Mouse (Mus musculus): ENCODE results near the gene Tha1.
A peak's percentile ranks its signal among the peaks of the same experiment; 100 is the strongest.

Tha1 gene

DNA sequence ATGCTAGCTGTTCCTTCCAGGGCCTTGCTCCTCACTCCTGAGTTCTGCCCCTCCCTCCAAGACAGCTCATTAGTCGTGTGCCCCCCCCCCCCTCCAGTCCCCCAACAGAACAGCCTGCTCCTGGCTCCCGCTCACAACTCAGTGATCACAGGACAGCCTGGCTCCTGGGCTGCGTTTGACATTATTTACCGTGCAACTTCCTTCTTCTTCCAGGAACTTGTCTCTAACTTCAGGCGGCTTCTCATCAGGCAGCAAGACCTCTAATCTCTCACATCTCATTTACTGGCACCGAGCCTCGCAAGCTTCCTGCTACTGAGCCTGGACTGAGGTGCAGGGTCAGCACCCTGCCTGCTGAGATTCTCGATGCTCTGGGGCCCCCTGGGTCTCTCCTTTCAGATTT is 8.5 kb upstream of the Tha1 start:
- no peak for DNase-seq (ENCODE audit: low read depth, low spot score)

DNA sequence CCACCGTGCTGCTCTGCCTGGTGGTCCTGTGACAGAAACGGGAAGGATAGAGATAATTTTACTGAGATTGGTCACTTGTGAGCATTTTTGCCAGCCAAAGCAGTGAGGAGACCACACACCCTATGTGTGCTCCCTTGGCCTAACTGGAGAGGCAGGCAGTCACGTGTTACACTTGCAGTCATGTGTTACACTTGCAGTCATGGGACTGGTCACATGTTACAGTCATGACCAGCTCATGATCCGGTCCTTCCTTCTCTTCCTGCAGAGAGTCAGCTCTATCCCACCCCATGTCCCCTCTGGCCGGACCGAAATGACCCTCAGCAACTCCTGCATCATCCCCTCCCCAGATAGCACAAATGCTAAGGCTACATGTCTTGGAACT is 7.7 kb upstream of the Tha1 start:
- no peak for DNase-seq (ENCODE audit: low read depth, low spot score)

DNA sequence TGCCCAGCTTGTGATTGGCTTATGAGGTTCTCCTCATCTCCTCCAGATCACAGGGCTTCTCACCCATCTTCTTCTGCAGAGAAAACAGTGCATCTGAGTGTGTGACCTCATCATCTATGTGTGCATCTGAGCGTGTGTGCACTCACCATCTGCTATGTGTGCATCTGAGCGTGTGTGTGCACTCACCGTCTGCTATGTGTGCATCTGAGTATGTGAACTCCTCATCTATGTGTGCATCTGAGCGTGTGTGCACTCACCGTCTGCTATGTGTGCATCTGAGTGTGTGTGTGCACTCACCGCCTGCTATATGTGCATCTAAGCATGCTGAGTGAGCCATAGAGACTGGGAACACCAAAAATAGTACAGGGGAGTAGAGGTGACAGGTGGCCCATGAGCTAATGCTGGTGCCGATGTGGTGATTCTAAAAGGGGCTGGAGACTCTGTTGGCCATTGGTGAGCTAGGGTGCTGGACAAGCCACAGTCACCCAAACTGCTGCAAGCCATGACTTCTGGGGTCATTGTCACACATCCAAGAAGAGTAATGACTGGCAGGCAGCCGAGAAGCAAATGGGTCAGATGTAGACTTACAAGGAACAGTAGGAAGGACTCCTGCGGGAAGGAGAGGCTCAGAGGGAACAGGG is 7.2 kb upstream of the Tha1 start:
- peak; percentile 67 for DNase-seq (ENCODE audit: low read depth, low spot score)

DNA sequence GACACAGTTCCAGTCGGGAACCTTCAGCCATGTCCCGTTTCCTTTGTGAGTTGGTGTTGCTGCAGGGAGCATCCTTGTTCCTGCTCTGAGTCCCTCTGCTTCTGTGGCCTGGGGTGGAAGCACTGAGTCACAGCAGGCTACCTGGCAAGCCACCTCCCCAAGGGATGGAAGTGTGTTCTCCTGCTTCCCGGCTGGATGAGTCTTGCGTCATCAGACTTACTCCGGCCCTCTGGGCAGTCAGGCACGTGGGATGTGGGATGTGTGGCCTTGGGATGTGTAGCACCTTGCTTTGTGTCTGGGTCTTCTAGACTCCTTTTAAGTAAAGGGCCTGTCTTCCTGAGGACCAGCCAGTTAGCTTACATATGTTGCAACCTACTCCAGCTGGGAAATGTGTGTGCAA is 6.4 kb upstream of the Tha1 start:
- DNase-seq (ENCODE audit: low read depth, low spot score), result no peak

DNA sequence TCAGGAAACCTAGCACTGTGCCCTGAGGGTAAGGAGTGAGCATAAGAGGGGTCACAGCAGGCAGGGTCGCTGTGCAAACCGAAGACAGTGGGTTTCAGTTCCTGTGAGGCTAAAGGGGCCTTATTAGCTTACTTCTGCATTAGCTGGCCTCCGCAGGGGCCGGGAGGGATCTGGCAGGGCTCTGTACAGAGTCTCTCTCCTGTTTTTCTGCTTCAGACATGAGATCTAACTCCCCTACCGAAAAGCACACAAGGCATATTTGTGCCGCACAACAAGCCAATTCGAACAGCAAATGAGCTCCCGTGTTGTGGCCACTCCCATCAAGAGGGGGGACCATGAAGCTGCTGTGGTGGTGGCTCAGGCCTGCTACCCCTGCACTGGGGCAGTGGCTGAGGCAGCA is 5.6 kb upstream of the Tha1 start:
- DNase-seq (ENCODE audit: low read depth, low spot score), result no peak

DNA sequence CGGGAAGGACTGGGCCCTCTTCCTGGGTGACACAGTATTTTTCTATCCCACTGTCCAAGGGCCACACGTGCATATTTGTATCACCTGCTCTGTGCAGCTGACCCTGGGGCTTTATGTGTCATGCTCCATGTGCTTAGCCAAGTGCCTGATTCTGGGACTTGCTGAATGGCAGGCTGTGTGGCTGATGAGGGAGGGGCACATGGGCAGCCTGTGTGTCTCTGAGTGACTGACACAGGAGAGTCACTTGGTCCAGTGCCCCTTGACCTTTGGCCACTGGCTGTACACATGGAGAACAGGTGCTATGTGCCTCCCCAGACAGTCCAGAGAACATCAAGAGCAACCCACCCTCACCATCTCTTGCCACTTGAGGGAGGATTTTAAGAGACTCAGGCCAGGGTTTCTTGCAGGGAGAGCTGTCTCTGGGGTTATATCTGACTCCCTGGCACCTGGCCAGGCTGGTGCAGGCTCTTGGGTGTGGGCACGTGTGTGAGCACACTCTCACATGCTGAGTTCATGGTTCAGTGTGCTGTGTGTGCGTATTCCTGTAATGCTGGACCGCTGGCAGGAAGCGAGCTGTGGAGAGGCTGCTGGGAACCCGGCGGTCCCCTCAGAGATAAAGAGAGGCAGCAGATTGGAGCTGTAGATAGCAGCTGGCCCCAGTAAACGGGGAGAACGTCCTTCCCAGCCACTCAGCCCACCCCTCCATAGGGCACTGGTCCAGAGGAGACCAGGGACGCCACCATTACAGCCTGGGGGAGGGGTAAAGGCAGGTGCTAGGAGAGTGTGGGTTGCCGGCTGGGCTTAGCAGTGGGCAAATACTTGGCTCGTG is 4.8 kb upstream of the Tha1 start:
- DNase-seq (ENCODE audit: low read depth, low spot score), result peak; percentile 57

DNA sequence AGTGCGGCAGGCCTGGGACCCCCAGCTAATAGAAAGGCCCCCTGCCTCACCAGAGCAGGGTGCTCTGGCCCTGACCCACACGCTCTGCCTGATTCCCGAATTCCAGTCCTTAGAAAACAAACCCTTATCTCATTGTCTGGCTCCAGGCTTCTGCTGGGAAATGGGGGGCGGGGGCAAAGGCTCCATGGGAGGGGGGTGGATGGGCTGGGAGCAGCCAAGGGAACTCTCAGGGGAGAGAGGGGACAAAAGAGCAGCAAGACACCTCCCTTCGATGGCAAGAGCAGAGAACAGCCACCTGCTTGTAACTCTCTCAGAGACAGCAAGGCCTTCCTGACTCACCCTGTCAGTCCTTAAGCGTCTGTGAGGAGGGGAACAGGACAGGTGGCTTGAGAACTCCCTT is 2.4 kb upstream of the Tha1 start:
- no peak for DNase-seq (ENCODE audit: low read depth, low spot score)

DNA sequence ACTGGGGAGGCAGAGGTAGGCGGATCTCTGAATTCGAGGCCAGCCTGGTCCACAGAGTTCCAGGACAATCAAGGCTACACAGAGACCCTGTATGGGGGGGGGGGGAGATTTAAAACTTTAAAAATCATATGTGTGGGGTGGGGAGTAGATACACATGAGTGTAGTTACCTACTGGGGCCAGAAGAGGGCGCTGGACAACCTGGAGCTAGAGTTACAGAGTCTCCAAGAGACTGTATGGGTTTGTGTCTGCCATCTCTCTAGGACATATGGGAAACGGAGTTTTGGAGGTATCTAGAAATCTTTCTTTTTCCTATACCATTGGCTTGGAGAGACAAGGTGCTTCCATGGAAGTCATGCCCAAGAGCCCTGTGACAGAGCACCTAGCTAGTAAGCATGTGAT is 1.1 kb upstream of the Tha1 start:
- DNase-seq (ENCODE audit: low read depth, low spot score), result no peak

DNA sequence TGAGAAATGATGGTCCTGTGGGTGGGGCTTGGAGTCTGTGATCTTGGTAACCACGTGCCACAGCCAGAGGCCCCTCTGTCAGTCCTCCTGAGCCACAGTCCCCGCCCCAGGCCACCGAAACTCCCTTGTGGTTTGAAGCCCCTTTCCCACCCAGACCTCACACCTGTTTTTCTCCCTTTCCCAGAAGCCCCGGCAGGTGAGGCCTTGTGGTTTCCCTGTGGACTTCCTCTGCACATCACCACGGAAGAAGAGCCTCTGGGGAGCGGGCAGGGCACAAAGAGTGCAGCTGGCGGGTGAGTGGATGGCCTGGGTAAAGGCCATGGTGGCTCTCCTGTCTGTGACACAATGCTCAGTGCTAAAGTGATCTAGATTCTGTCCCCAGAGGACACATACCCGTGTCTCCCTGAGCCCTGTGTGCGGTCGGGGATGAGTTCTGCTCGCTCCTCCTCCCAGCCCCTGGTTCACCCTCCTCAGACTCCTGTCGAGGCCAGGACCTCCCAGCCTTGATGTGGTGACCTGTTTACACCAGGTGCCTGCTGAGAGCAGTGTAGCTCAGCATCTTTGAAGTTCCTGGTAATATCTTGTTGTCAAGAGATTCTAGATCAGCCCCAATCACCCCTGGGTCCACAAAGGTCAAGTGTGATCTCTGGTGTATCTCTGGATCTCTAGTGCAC is 1.2 kb downstream of the Tha1 start:
- DNase-seq (ENCODE audit: low read depth, low spot score), result no peak

DNA sequence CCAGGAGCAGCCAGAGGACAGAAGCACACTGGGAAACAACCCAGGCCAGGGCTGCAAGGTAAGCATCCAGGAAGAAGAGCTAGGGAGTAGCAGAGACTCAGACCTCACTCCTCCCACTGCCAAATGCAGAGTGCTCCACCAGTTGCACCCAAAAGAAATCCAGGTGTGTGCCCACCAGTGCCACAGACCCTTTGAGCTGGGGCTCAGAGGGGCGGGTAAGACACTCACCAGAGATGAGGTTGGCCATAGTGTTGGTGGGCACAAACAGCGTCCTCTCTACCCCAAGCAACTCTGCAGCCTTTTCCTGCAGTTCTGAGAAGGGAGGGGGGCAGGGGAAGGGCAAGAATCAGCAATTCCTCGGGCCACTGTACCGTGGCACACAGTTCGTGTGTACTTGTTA is 1.9 kb downstream of the Tha1 start:
- no peak for DNase-seq (ENCODE audit: low read depth, low spot score)

DNA sequence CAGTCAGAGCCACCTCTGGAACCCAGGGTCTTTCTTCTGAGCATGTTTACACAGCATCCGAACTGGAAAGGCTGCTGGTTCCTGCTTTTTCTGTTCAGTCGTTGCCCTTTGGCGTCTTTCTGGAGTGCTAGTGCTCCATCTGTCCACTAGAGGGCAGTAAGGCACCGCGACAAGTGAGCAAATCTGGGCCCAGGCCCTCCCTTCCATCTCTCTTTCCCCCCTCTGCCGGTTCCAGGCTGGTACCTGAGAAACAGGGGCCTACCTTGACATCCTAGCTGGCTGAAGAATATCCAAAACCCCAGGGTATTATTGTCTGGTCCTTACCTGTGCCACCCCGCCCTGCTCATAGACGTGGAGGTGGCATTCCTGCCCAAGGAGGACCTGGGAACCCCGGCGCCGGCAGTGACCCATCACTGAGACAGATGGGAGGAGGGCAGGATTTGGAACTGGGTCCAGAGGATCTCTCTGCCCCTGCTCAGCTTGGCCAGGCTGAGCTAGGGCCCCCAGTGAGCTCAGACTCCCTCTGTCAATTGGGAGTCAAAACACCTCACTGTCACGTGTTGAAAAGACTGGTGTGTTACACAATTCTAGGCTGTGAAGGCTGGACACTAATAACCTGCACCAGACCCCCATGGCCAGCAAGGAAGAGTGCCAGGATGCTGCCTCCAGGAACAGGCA is 2.5 kb downstream of the Tha1 start:
- DNase-seq (ENCODE audit: low read depth, low spot score), result peak; percentile 92

DNA sequence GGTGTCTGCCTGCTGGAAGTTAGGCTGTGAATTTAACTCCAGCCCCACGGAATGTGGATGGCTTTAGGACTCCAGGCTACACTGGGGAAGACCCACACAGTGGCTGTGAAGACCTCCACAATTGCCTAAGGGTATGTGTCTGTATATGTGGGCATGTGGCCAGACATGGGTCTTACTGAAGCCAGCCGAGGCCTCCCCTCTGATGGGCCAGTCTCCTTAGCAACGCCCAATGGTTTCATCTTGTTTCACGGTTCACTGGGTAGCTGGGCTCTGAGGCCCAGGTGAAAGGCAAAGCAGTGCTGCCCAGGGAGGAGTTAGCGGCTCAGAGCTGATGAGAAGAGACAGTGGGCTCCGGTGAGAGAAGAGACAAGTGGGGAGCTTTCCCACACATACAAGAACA is 7.3 kb downstream of the Tha1 start:
- no peak for DNase-seq (ENCODE audit: low read depth, low spot score)

DNA sequence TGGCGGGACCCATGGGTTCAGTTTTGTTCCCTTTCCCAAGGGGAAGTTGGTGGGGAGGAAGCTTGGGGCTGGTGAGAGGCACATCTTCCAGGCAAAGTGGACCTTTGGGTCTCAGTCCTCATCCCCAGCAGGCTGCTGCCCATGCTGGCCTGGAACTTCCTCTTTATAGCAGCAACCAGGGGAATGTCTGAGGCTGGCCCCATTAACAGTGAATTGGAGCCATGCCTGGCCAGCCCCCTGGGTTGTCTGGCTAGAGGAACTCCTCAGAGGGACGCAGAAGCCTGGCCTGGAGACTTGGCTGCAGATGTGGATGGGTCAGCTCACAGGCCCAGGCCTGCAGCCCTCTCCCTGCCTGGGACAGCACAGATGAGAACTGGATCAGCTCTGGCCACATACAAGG is 8.5 kb downstream of the Tha1 start:
- DNase-seq (ENCODE audit: low read depth, low spot score), result no peak

DNA sequence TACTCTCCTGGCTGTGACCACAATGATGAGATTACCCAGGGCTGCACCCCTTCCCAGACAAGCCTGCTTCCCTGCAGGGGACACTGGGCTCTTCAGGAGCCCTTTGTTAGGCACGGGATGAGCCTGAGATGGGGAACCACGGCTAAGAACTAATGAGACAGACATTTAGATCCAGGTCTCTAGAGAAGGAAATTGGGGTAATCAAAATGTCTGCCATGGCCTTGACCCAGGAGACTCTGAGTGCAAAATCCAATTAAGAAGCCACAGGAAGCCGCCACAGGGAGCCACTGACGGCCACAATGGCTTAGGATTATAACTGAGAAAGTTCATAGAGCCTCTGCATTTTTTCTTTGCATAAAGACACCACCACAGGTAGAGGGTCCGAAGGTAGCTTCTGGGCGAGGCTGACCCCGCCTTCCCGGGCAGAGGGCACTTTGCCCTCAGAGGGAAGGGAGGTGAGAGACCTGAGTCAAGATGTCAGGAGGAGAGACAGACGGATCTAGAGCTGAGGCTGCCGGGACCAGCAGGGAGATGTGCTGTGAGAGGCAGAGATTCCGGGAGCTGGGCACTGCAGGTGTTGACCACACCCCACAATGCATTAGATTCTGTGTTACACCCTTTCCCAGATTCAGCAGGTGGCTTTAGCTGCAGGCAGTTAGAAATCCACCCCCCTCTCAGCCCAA is 10.0 kb downstream of the Tha1 start:
- DNase-seq (ENCODE audit: low read depth, low spot score), result no peak

DNA sequence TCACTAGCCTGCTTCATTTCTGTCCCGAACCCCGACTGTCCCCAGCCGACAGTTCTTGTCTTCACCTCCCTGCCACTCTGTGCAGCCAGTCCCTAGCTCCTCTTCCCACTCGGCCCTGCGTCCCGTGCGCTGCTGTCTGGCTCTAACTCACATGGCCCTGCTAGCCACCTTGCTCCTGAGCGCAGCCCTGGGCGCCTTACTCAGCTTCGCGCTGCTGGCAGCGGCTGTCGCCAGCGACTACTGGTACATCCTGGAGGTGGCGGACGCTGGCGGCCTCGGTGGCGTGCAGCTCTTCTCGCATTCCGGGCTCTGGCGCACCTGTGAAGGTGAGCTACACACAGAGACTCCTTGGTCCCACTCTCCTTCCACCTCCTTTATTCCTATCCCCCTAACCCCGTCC is 12.7 kb downstream of the Tha1 start, which contains the start of gene Tmem235:
Tmem235 (plus strand) TSS at position 152 of the 400 bp plus-strand sequence.
- no peak for DNase-seq (ENCODE audit: low read depth, low spot score)

DNA sequence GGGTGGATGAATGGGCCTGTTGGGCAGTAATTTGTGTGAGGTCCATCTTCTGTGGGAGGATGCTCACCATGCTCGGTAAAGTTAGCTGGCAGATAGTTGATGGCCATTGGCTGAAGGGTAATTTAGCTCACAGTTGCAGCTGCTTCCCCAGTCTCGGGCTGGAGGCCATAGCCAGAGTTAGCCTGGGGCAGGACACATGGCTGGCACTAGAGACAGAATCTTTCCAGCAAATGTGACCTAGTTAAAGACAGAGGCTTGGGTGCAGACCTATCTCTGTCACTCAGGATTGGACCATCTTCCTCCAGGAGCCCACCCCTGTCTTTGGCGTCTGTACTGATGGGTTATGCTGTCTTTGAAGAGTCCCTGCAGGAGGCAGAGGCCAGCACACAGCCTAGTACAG is 14.9 kb downstream of the Tha1 start:
- DNase-seq (ENCODE audit: low read depth, low spot score), result no peak

DNA sequence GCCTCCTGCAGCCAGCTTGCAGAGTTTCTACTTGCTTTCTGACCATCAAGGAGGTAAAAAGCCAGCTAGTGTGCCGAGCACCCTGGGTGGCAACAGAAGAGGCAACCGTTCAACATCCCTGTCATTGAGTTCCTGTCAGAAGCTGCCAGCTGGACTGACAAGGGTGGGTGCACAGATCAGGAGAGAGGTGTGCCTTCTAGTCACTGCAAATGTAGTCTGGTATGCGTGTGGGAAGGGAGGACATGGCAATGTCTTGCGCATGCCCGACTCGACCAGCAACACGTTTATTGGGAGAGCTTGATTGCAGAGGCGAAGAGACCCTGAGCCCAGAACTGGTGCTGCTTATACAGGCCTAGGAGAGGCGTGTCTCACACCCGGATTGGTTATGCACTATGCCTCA is 15.8 kb downstream of the Tha1 start:
- no peak for DNase-seq (ENCODE audit: low read depth, low spot score)

DNA sequence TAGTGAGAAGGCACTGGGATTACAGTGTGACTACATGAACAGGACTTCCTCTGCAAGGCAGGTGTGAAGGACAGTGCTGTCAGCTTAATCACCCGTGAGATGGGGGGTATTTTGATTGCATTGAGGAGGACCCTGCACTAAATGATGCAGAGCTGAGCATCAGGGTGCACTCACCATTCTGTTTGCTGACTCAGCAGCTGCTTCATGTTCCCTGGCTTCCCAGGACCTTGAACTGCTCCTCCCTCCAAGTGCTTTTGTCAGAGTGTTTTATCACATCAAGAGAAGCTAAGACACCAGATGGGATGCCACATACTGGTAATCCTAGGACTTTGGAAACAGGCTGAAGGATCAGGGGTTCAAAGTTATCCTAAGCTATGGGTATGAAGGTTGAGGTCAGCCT is 17.3 kb downstream of the Tha1 start:
- DNase-seq (ENCODE audit: low read depth, low spot score), result no peak

DNA sequence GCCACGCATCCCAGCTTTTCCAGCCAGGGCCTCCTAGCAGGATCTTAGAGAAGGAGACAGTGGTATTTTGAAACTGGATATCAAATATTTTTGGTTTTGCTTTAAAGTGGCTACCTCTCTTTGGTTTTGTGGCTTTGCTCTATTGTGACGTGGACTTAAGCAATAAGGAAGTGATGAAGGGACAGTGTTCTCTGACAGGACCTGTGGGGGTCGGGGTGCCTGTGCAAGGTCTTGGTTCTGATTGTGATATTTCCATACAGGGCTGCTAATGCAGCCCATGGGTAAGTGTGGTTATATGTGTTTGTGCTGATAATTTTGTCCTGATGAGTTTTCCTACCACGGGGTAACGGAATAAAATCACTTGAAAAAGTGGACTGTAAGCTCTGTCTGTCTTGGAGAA is 17.9 kb downstream of the Tha1 start:
- no peak for DNase-seq (ENCODE audit: low read depth, low spot score)

DNA sequence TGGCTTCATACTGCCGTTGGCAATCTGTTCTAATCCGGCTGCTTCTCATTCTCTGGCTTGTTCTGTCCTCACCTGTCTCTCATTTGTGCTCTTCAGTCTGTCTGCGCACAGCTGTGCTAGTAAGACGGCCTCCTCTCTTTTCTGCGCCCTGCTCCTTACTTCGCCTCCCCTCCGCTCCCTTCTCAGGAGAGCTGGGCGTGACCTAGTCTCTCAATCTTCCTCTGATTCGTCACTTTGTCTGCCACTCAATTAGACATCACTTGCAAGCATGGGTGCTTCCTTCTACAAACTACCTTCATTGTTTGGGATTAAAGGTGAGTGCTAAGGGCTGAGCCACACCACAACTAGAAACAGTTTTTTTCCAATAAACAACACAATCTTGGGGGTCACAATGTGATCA is 19.0 kb downstream of the Tha1 start:
- no peak for DNase-seq (ENCODE audit: low read depth, low spot score)

DNA sequence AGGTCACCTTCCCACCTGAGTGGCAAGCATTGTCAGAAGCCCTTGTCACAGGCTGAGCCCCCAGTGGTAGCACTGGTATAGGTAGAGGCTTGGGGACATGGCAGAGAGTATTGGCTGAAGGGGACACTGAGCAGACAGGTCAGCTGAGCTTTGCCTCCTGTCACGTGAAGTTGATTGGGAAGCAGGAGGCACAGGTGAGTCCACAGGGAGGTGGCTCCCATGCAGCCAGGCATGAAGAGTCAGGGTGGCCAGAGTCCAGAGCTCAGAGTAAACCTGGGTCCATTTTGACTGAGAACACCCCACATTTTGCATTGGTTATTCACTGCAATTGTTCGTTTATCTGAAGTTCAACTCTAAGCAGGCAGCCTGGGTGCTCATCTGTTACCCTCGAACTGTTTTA is 20.4 kb downstream of the Tha1 start:
- DNase-seq (ENCODE audit: low read depth, low spot score), result no peak

All from brain, adult 2 months (tissue).